Comparison of ENCODE assay signal across 8 mouse cellular contexts in genomic region chr4:123261721-123262401, GRCm38 (mm10). TPM values are rescaled to one million over a fixed set of nuclear protein-coding genes. Genes with fewer than 3 reads are reported as not detected.
DNase-seq lines count a peak whose midpoint lies in the region; ATAC-seq and TF ChIP-seq lines count a peak whose summit lies in the region.

Pabpc4 (plus strand) TSS chr4:123262351.

- no peak within 1 kb of the TSS for H3K4me2 ChIP-seq in intestine, embryonic 16.5 days (ENCODE audit: low read depth, low read length)

- TF ChIP-seq POLR2A in bone marrow, adult 2 months (IDR thresholded peaks at IDR 0.05; ENCODE audit: borderline replicate concordance, control insufficient read depth, low read depth, low read length) = no peak

- 57% methylated on average over 5 of the region's 5 CpGs for whole genome bisulfite sequencing in bone marrow, adult 2 months
- WGBS in intestine, embryonic 16.5 days = 55% methylated on average over 5 of the region's 5 CpGs

- peak; percentile 86 for ATAC-seq in intestine, embryonic 16.5 days
- ATAC-seq in megakaryocyte progenitor cell, adult 5-6 weeks (replicated peaks; ENCODE audit: poor library complexity) = no peak

- H3K36me3 ChIP-seq in intestine, embryonic 16.5 days (ENCODE audit: control insufficient read depth, insufficient read depth, low read length) = no peaks in the 10 kb centered on the region

- intact Hi-C loops in gastrocnemius, postnatal 36 days (cut with DNase I) = no loop called here

- H3K9me3 ChIP-seq in intestine, embryonic 16.5 days (ENCODE audit: control insufficient read depth, low read length) = no peaks in the 10 kb centered on the region

- H3K4me1 ChIP-seq in bone marrow, adult 2 months (ENCODE audit: control insufficient read depth, insufficient read depth, low read length) = no peaks in the 10 kb centered on the region
- H3K4me1 ChIP-seq in intestine, embryonic 16.5 days (ENCODE audit: control insufficient read depth, insufficient read depth, low read length) = peaks cover 12% of the 10 kb centered on the region

- H3K27ac ChIP-seq in bone marrow, adult 2 months (ENCODE audit: control insufficient read depth, insufficient read depth, low read depth, low read length, poor library complexity) = no peak within 1 kb of the TSS
- H3K27ac ChIP-seq in intestine, embryonic 16.5 days (ENCODE audit: low read length) = no peak within 1 kb of the TSS

- TF ChIP-seq CTCF in bone marrow, adult 2 months (IDR thresholded peaks at IDR 0.05; ENCODE audit: control insufficient read depth, insufficient read depth, low read length) = no peak

- no peaks in the 10 kb centered on the region for H3K27me3 ChIP-seq in intestine, embryonic 16.5 days (replicated peaks; ENCODE audit: control insufficient read depth, insufficient read depth, low read length)

- no peak within 1 kb of the TSS for H3K9ac ChIP-seq in intestine, embryonic 16.5 days (ENCODE audit: low read depth, low read length)

- H3K4me3 ChIP-seq in bone marrow, adult 2 months (replicated peaks; ENCODE audit: control insufficient read depth, low read depth, low read length) = no peak within 1 kb of the TSS
- no peak within 1 kb of the TSS for H3K4me3 ChIP-seq in intestine, embryonic 16.5 days (ENCODE audit: low read length)

- DNase-seq in layer of hippocampus, adult 18-20 months (ENCODE audit: low spot score in 2 of 2) = no peak
- DNase-seq in layer of hippocampus, adult 11-12 months (ENCODE audit: low spot score) = no peak
- DNase-seq in gastrocnemius, postnatal 36 days = no peak
- DNase-seq in ovary, postnatal 14 days (ENCODE audit: low spot score) = no peak
- DNase-seq in thymus, postnatal 10 days (ENCODE audit: low spot score in 2 of 2) = no peak

RNA-seq across cellular contexts. Expression of gene Pabpc4, which starts in this region (rescaled TPM):
- 10 to 100 TPM; 40.3 to 47.0 TPM for total RNA-seq in layer of hippocampus, adult 18-20 months (2021)
- 147 and 150 TPM in 2 replicates for polyA plus RNA-seq in bone marrow, adult 2 months (2011; ENCODE audit: insufficient read depth, insufficient read length, low replicate concordance, missing spikeins)
- 100 to 1,000 TPM; 294 to 317 TPM for total RNA-seq in gastrocnemius, postnatal 36 days (2021)
- polyA plus RNA-seq in intestine, embryonic 16.5 days (2015; fragmentation: Nextera tagmentation; extraction: Ambion mirVana) = 31.6 and 36.7 TPM in 2 replicates
- total RNA-seq in megakaryocyte progenitor cell, adult 5-6 weeks (2015) = 141 and 168 TPM in 2 replicates
- total RNA-seq in megakaryocyte progenitor cell, adult 5-6 weeks (2017) = 118 and 136 TPM in 2 replicates
